In the genomic region with DNA sequence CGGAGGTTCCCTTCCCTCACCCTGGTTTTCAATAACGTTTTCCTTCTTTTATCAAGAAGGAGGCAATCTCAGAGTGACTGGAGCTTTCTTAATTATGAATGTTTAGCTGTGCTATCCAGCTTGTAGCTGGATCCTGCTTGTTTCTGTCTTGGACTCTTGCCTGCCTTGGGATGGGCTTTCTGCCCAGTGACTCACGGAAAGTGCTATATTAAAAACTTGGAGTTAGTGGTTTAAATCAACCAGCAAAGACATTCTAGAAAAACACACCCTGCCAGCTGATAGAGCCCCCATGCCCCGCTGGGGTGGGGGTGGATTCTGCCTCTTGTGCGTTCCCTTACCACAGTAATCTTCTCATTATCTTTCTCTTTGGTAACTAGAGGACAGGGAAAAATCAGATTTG, we compare ENCODE assay signal across 9 mouse cellular contexts.
DNase-seq lines count a peak whose midpoint lies in the region; ATAC-seq lines count a peak whose summit lies in the region.
"Had no signal": no experiment of that assay in that cellular context is flagged by ENCODE, and none has a peak within 500 bp of the region (broad histone marks: within the 10 kb centered on the region; RNA-seq: fewer than 3 reads in every experiment).

No protein-coding gene starts in this region.

- no peak overlapping the region for H3K4me2 ChIP-seq in forebrain, embryonic 16.5 days (ENCODE audit: low read length)
- H3K4me2 ChIP-seq: midbrain, embryonic 12.5 days had no signal

- no peaks in the 10 kb centered on the region for H3K27me3 ChIP-seq in heart, embryonic 10.5 days (ENCODE audit: insufficient read depth, poor library complexity, severe bottlenecking)
- 0 out of 2 replicates have a peak, but pooled peaks cover 2% of the 10 kb centered on the region for H3K27me3 ChIP-seq in forebrain, embryonic 16.5 days (replicated peaks; ENCODE audit: control insufficient read depth, insufficient read depth, low read length)

- H3K4me3 ChIP-seq in heart, embryonic 10.5 days = no peak overlapping the region
- H3K4me3 ChIP-seq in forebrain, embryonic 16.5 days (replicated peaks; ENCODE audit: low read length) = no peak overlapping the region
- H3K4me3 ChIP-seq: midbrain, embryonic 12.5 days had no signal

- peaks cover 44% of the 10 kb centered on the region for H3K4me1 ChIP-seq in heart, embryonic 10.5 days
- H3K4me1 ChIP-seq in forebrain, embryonic 16.5 days (replicated peaks; ENCODE audit: control insufficient read depth, insufficient read depth, low read length) = peaks cover 16% of the 10 kb centered on the region

- no peak overlapping the region for H3K9ac ChIP-seq in forebrain, embryonic 16.5 days (replicated peaks; ENCODE audit: low read depth, low read length)
- H3K9ac ChIP-seq: midbrain, embryonic 12.5 days had no signal

- H3K36me3 ChIP-seq in heart, embryonic 10.5 days = no peaks in the 10 kb centered on the region
- no peaks in the 10 kb centered on the region for H3K36me3 ChIP-seq in forebrain, embryonic 16.5 days (ENCODE audit: control insufficient read depth, insufficient read depth)
- H3K36me3 ChIP-seq: midbrain, embryonic 12.5 days had no signal

- DNase-seq in cerebellum, adult 8-10 months = peak; percentile 15
- DNase-seq in cerebellum, adult 11 months = no peak
- DNase-seq in adrenal gland, postnatal 36 days = peak; percentile 85 to 86
- DNase-seq in heart, embryonic 10.5 days (ENCODE audit: low spot score) = no peak
- DNase-seq in layer of hippocampus, adult 9-11 months = peak; percentile 81
- DNase-seq in ovary, adult 18-20 months (ENCODE audit: low spot score) = peak; percentile 70
- DNase-seq in neural tube, embryonic 10.5 days (ENCODE audit: extremely low spot score, low spot score) = no peak

- no peaks in the 10 kb centered on the region for H3K9me3 ChIP-seq in heart, embryonic 10.5 days
- H3K9me3 ChIP-seq in forebrain, embryonic 16.5 days (ENCODE audit: control insufficient read depth, low read length) = no peaks in the 10 kb centered on the region
- H3K9me3 ChIP-seq: midbrain, embryonic 12.5 days had no signal

- WGBS in heart, embryonic 10.5 days = 33% methylated on average over 5 of the region's 5 CpGs
- 16% methylated on average over 5 of the region's 5 CpGs for WGBS in forebrain, embryonic 16.5 days

- H3K27ac ChIP-seq in heart, embryonic 10.5 days = 0 out of 2 replicates have a peak overlapping the region, but pooled peaks have one; percentile 22
- no peak overlapping the region; the same call in 1 of the 2 replicates for H3K27ac ChIP-seq in forebrain, embryonic 16.5 days (ENCODE audit: low read length)
- H3K27ac ChIP-seq: midbrain, embryonic 12.5 days had no signal

- ATAC-seq in forebrain, embryonic 16.5 days = no peak

Comparison
In these comparisons a context has a peak if more than half of its experiments do, and no peak if none do; other contexts are left out.
1. DNase-seq: peak in cerebellum, adult 8-10 months (single experiment), adrenal gland, postnatal 36 days (2 of 2), layer of hippocampus, adult 9-11 months (single experiment) and ovary, adult 18-20 months (single experiment); none in cerebellum, adult 11 months (single experiment), heart, embryonic 10.5 days (single experiment) and neural tube, embryonic 10.5 days (single experiment).